Mouse (Mus musculus) myocyte (in vitro differentiated cells): Measurements from ENCODE around the gene Mmp9. TPM values are rescaled to one million over a fixed set of nuclear protein-coding genes. Genes with fewer than 3 reads are reported as not detected.

Source experiments
- H3K27me3 ChIP-seq: one replicate; pipeline ENCODE4 v1.6.1; 2011; ENCODE audit not compliant: control insufficient read depth, insufficient read depth, insufficient read length
- H3K36me3 ChIP-seq: one replicate; pipeline ENCODE4 v1.6.1; 2011; ENCODE audit not compliant: control insufficient read depth, insufficient read depth
- H3K4me2 ChIP-seq: one replicate; pipeline ENCODE4 v1.6.1; 2011; ENCODE audit warnings: low read depth, control low read depth
- H3K4me3 ChIP-seq: one replicate; pipeline ENCODE4 v1.5.1; 2011; ENCODE audit warnings: mild to moderate bottlenecking, control low read depth, moderate library complexity
- H3K79me2 ChIP-seq: one replicate; pipeline ENCODE4 v1.6.1; 2011; ENCODE audit not compliant: control insufficient read depth, insufficient read depth
- H3ac ChIP-seq: one replicate; pipeline ENCODE4 v1.6.1; 2011; ENCODE audit not compliant: control insufficient read depth, insufficient read length
- CEBPB ChIP-seq: IDR thresholded peaks from 2 replicates; pipeline ENCODE4 v1.6.1; 2011; ENCODE audit warnings: mild to moderate bottlenecking, moderate library complexity; ENCODE audit not compliant: poor library complexity, insufficient read depth, severe bottlenecking
- E2F4 ChIP-seq: IDR thresholded peaks from one replicate; pipeline ENCODE4 v1.6.1; 2011; ENCODE audit warnings: mild to moderate bottlenecking, control low read depth, moderate library complexity; ENCODE audit not compliant: insufficient read depth
- MAX ChIP-seq: IDR thresholded peaks from one replicate; pipeline ENCODE4 v1.6.1; 2011; ENCODE audit warnings: low read depth, mild to moderate bottlenecking, control low read depth
- MYOD1 ChIP-seq, 3 experiments: IDR thresholded peaks; one replicate each; pipeline ENCODE4 v1.6.1; 2011; ENCODE audit warnings: control low read depth in 2 of 3, low read depth in 2 of 3, mild to moderate bottlenecking in 2 of 3, moderate library complexity in 1 of 3; ENCODE audit not compliant: insufficient read length in 2 of 3, control insufficient read depth in 1 of 3
- MYOG ChIP-seq, 3 experiments: IDR thresholded peaks; one replicate each; pipeline ENCODE4 v1.6.1; 2011; ENCODE audit warnings: control low read depth in 2 of 3, low read depth in 2 of 3, mild to moderate bottlenecking in 2 of 3; ENCODE audit not compliant: insufficient read length in 2 of 3, control insufficient read depth in 1 of 3, insufficient read depth in 1 of 3
- POLR2A ChIP-seq: IDR thresholded peaks from one replicate; pipeline ENCODE4 v1.6.1; 2011; ENCODE audit warnings: low read depth, mild to moderate bottlenecking, control low read depth, moderate library complexity; ENCODE audit not compliant: insufficient read length
- POLR2AphosphoS2 ChIP-seq: IDR thresholded peaks from one replicate; pipeline ENCODE4 v1.6.1; 2011; ENCODE audit warnings: low read depth, control low read depth; ENCODE audit not compliant: insufficient read length
- REST ChIP-seq: IDR thresholded peaks from one replicate; pipeline ENCODE4 v1.6.1; 2011; ENCODE audit warnings: mild to moderate bottlenecking, control low read depth, moderate library complexity; ENCODE audit not compliant: insufficient read depth, insufficient read length
- SRF ChIP-seq: IDR thresholded peaks from one replicate; pipeline ENCODE4 v1.6.1; 2011; ENCODE audit warnings: low read depth; ENCODE audit not compliant: control insufficient read depth, insufficient read length
- TCF12 ChIP-seq: IDR thresholded peaks from one replicate; pipeline ENCODE4 v1.6.1; 2011; ENCODE audit warnings: mild to moderate bottlenecking, control low read depth; ENCODE audit not compliant: poor library complexity, insufficient read depth, severe bottlenecking
- TCF3 ChIP-seq: IDR thresholded peaks from one replicate; pipeline ENCODE4 v1.6.1; 2011; ENCODE audit warnings: low read depth, control low read depth; ENCODE audit not compliant: insufficient read length
- USF1 ChIP-seq: IDR thresholded peaks from one replicate; pipeline ENCODE4 v1.6.1; 2011; ENCODE audit warnings: low read depth, mild to moderate bottlenecking, control low read depth, moderate library complexity
- polyA plus RNA-seq: library from polyadenylated mRNA; unstranded; fragments of >200 nt; fragmentation: generic; extraction: Trizol; gene quantifications from one replicate; pipeline ENCODE4 v1.2.1, GENCODE M21; 2012; ENCODE audit warnings: missing spikeins

Mmp9 gene
- polyA plus RNA-seq, 1 experiment: 1.7 TPM

DNA sequence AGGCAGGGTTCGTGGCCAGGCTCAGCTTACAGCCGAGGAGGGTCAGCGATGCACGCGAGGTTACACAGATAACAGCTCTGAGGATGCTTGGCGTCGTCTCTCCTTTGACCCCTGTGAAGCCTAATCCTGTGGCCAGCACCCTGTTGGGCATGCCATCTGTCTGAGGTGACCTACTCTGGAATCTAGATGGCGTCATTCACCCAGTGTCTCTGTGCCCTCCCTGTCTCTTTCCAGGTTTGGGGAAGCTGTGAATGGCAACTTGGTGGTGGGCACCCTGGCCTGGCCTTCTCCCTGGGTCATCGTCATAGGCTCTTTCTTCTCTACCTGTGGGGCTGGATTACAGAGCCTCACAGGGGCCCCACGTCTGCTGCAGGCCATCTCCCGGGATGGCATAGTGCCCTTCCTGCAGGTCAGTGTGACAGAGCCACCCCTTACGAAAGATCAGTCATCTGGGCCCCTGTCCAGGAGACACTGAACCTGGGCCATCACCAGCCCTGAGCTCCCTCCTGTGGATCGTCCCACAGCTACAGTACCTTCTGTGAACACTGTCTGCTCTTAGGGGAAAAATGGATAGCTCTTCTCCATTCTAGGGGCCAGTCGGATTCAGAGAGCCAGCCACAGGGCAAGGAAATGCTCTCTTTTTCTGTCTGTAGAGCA is 45.9 kb downstream of the Mmp9 start:
- H3K27me3 ChIP-seq: peaks cover 70% of the 10 kb centered on the region
- no peaks in the 10 kb centered on the region for H3K79me2 ChIP-seq
- H3K4me3 ChIP-seq: no peak overlapping the region
- H3ac ChIP-seq: no peak overlapping the region
- H3K4me2 ChIP-seq: no peak overlapping the region
- H3K36me3 ChIP-seq: no peaks in the 10 kb centered on the region
- no peak for TF ChIP-seq TCF12
- TF ChIP-seq SRF: no peak
- TF ChIP-seq E2F4: no peak
- no peak for TF ChIP-seq POLR2AphosphoS2
- no peak for TF ChIP-seq POLR2A
- no peak for TF ChIP-seq MAX
- no peak for TF ChIP-seq CEBPB
- TF ChIP-seq REST: no peak
- no peak for TF ChIP-seq TCF3
- TF ChIP-seq USF1: no peak
- no peak for TF ChIP-seq MYOG (IDR thresholded peaks at IDR 0.05; ENCODE audit: control insufficient read depth in 1 of 3, insufficient read depth in 1 of 3, insufficient read length in 2 of 3, low read depth in 2 of 3)
- TF ChIP-seq MYOD1 (IDR thresholded peaks at IDR 0.05; ENCODE audit: control insufficient read depth in 1 of 3, insufficient read length in 2 of 3, low read depth in 2 of 3): no peak

DNA sequence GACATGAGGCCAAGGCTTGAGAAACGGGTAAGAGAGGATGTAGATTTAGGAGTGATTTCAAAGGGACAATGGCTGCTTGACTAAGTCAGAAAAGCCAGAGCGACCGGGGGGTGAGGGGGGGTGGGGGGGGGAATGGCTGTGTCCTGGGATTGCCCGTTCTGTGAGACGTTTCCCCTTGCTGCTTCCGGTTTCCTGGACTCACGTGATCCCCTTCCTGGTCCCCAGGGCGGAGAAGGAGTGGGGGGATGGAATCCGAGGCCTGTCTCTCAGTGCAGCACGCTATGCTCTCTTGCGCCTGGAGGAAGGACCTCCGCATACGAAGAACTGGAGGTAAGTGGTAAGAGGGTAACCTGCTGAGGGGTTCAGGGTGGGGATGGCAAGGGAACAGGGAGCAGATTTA is 48.2 kb downstream of the Mmp9 start:
- no peak overlapping the region for H3K4me3 ChIP-seq
- TF ChIP-seq TCF12 (no peak), TCF3 (no peak), MYOD1 (IDR thresholded peaks at IDR 0.05; ENCODE audit: control insufficient read depth in 1 of 3, insufficient read length in 2 of 3, low read depth in 2 of 3) (no peak), E2F4 (no peak), CEBPB (no peak), MYOG (IDR thresholded peaks at IDR 0.05; ENCODE audit: control insufficient read depth in 1 of 3, insufficient read depth in 1 of 3, insufficient read length in 2 of 3, low read depth in 2 of 3) (no peak), POLR2A (no peak), REST (no peak), SRF (no peak), MAX (no peak)
- H3K27me3 ChIP-seq: peaks cover 61% of the 10 kb centered on the region

GRCm38 (mm10) chr2:164991111-164991510 is 50.5 kb downstream of the Mmp9 start:
- Histone ChIP-seq H3K36me3 (no peaks in the 10 kb centered on the region), H3ac (no peak overlapping the region), H3K27me3 (peaks cover 59% of the 10 kb centered on the region), H3K4me2 (no peak overlapping the region), H3K4me3 (no peak overlapping the region), H3K79me2 (no peaks in the 10 kb centered on the region)
- TF ChIP-seq SRF: no peak
- no peak for TF ChIP-seq REST
- TF ChIP-seq MYOG (IDR thresholded peaks at IDR 0.05; ENCODE audit: control insufficient read depth in 1 of 3, insufficient read depth in 1 of 3, insufficient read length in 2 of 3, low read depth in 2 of 3): no peak
- no peak for TF ChIP-seq CEBPB
- no peak for TF ChIP-seq TCF3
- no peak for TF ChIP-seq POLR2AphosphoS2
- no peak for TF ChIP-seq USF1

More for the DNA sequence above, 48.2 kb downstream of the Mmp9 start:
- Histone ChIP-seq H3K36me3 (no peaks in the 10 kb centered on the region), H3ac (no peak overlapping the region), H3K4me2 (no peak overlapping the region), H3K79me2 (no peaks in the 10 kb centered on the region)

DNA sequence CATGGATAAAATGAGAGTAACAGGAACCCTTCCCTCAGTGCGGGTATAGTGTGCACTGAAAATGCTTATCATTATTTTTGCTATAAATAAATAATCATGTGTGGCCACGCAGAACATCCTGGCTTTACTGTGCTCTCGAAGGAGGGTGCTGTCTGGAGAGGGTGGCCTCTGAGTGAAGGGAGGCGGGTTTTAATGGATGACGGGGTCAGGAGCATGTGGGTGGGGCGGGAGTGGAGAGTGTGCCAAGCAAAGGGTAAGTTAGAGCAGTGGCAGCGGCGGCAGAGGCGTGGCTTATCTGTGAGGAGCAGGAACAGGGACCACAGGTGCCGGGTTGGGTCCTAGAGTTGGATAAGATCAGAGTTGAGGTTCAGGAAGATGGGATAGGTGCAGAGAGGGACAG is 51.2 kb downstream of the Mmp9 start:
- H3K79me2 ChIP-seq: no peaks in the 10 kb centered on the region
- no peaks in the 10 kb centered on the region for H3K36me3 ChIP-seq
- H3K4me2 ChIP-seq: no peak overlapping the region
- TF ChIP-seq POLR2AphosphoS2: no peak
- H3K27me3 ChIP-seq: peaks cover 52% of the 10 kb centered on the region
- H3K4me3 ChIP-seq: no peak overlapping the region
- no peak overlapping the region for H3ac ChIP-seq

DNA sequence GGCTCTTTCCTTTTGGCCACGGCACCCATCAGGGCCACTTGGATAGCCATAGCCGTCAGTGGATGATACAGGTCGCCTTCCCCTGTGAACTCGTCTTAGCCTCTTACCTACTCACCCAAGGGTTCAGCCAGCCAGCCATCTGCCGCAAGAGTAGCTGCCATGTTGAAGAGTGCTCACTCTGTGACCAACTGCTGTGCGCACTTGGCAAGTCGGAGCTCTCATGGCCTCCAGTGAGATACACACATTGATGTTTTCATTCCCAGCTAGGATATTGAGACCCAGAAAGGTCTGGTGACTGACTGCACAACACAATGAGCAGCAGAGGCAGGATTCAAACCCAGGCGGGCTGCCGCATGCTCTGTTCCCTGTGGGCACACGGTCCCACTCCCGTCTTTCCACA is 53.6 kb downstream of the Mmp9 start:
- peaks cover 29% of the 10 kb centered on the region for H3K27me3 ChIP-seq
- TF ChIP-seq TCF12: no peak
- TF ChIP-seq POLR2AphosphoS2: no peak
- TF ChIP-seq MYOD1 (IDR thresholded peaks at IDR 0.05; ENCODE audit: control insufficient read depth in 1 of 3, insufficient read length in 2 of 3, low read depth in 2 of 3): no peak
- no peak for TF ChIP-seq CEBPB
- TF ChIP-seq SRF: no peak
- no peak for TF ChIP-seq MYOG (IDR thresholded peaks at IDR 0.05; ENCODE audit: control insufficient read depth in 1 of 3, insufficient read depth in 1 of 3, insufficient read length in 2 of 3, low read depth in 2 of 3)
- no peak for TF ChIP-seq TCF3
- TF ChIP-seq REST: no peak
- H3K36me3 ChIP-seq: no peaks in the 10 kb centered on the region
- no peak overlapping the region for H3K4me3 ChIP-seq
- H3K79me2 ChIP-seq: no peaks in the 10 kb centered on the region
- H3K4me2 ChIP-seq: no peak overlapping the region
- H3ac ChIP-seq: no peak overlapping the region
